Mouse (Mus musculus) bone marrow macrophage, adult 2 months (primary cell): Measurements from ENCODE around the gene Gm9887. TPM values are rescaled to one million over a fixed set of nuclear protein-coding genes. Genes with fewer than 3 reads are reported as not detected.
A peak's percentile ranks its signal among the peaks of the same experiment; 100 is the strongest.

Source experiments
- H3K27ac ChIP-seq: 2 replicates; pipeline ENCODE4 v1.5.1; 2012; ENCODE audit warnings: low read depth, low read length; ENCODE audit not compliant: insufficient read depth
- H3K4me1 ChIP-seq: 2 replicates; pipeline ENCODE4 v1.6.1; 2012; ENCODE audit warnings: low read length; ENCODE audit not compliant: control insufficient read depth, insufficient read depth
- H3K4me3 ChIP-seq: 2 replicates; pipeline ENCODE4 v1.5.1; 2012; ENCODE audit warnings: mild to moderate bottlenecking, low read length, moderate library complexity; ENCODE audit not compliant: insufficient read depth
- CTCF ChIP-seq: IDR thresholded peaks from 2 replicates; pipeline ENCODE4 v1.5.1; 2012; ENCODE audit warnings: low read depth, mild to moderate bottlenecking, low read length, moderate library complexity
- POLR2A ChIP-seq: IDR thresholded peaks from 2 replicates; pipeline ENCODE4 v1.6.1; 2012; ENCODE audit warnings: mild to moderate bottlenecking, low read depth, low read length, borderline replicate concordance
- polyA plus RNA-seq: library from polyadenylated mRNA; stranded (reverse); fragments of >200 nt; gene quantifications from 2 replicates; pipeline ENCODE4 v1.2.4, GENCODE M21; 2012; ENCODE audit not compliant: missing spikeins, insufficient read depth, insufficient read length

The Gm9887 gene
- polyA plus RNA-seq, 1 experiment, result not detected

GRCm38 (mm10) chr12:69331187-69331586, 41.1 kb downstream of the Gm9887 start:
- no peak overlapping the region for H3K4me3 ChIP-seq
- H3K27ac ChIP-seq, result peak overlapping the region; percentile 78; the same call in 1 of the 2 replicates
- no peak for TF ChIP-seq POLR2A
- no peak for TF ChIP-seq CTCF
- peaks cover 13% of the 10 kb centered on the region for H3K4me1 ChIP-seq

Other genes starting within 250 kb of the Gm9887 start
- 1,903 and 2,167 TPM in 2 replicates for gene Rps29, start 213.3 kb downstream of the Gm9887 start, polyA plus RNA-seq
- 5.7 and 6.3 TPM in 2 replicates for gene Lrr1, start 203.6 kb downstream of the Gm9887 start, polyA plus RNA-seq
- 390 and 430 TPM in 2 replicates for gene Rpl36al, start 188.4 kb downstream of the Gm9887 start, polyA plus RNA-seq
- gene Mgat2, start 188.3 kb downstream of the Gm9887 start, polyA plus RNA-seq, result 58.3 and 60.4 TPM in 2 replicates
- gene Gm49383, start 175.4 kb downstream of the Gm9887 start, polyA plus RNA-seq, result 3.6 and 4.5 TPM in 2 replicates
- gene Dnaaf2, start 174.0 kb downstream of the Gm9887 start, polyA plus RNA-seq, result 1.6 and 2.1 TPM in 2 replicates
- 10.5 and 10.6 TPM in 2 replicates for gene Gm49384, start 168.2 kb downstream of the Gm9887 start, polyA plus RNA-seq
- 9.3 and 10.2 TPM in 2 replicates for gene Pole2, start 144.3 kb downstream of the Gm9887 start, polyA plus RNA-seq
- gene Klhdc1, start 131.3 kb downstream of the Gm9887 start, polyA plus RNA-seq, result 5.1 and 6.1 TPM in 2 replicates
- 17.3 and 19.3 TPM in 2 replicates for gene Klhdc2, start 75.8 kb downstream of the Gm9887 start, polyA plus RNA-seq
- gene Nemf, start 15.3 kb downstream of the Gm9887 start, polyA plus RNA-seq, result 52.9 and 57.9 TPM in 2 replicates
- gene Arf6, start 308 bp downstream of the Gm9887 start, polyA plus RNA-seq, result 162 and 174 TPM in 2 replicates
- 12.1 and 14.4 TPM in 2 replicates for gene Vcpkmt, start 210.6 kb upstream of the Gm9887 start, polyA plus RNA-seq